Mouse (Mus musculus) brain, embryonic 14.5 days (tissue): ENCODE results near the gene Inpp4a. TPM values are rescaled to one million over a fixed set of nuclear protein-coding genes. Genes with fewer than 3 reads are reported as not detected.

Experiments
- DNase-seq: peaks from one replicate; pipeline ENCODE4 v3.0.0-alpha.2; 2011; ENCODE audit warnings: low read depth
- CTCF ChIP-seq: fragments of 200-500 bp; IDR thresholded peaks from 2 replicates; pipeline ENCODE4 v1.5.1; 2012; ENCODE audit warnings: inconsistent platforms, mild to moderate bottlenecking, moderate library complexity, borderline replicate concordance; ENCODE audit not compliant: insufficient read depth, insufficient read length; ENCODE audit errors: extremely low read depth
- POLR2A ChIP-seq: fragments of 200-500 bp; IDR thresholded peaks from 2 replicates; pipeline ENCODE4 v1.6.1; 2012; ENCODE audit warnings: mild to moderate bottlenecking, inconsistent platforms, borderline replicate concordance; ENCODE audit not compliant: poor library complexity, insufficient read depth, insufficient read length, severe bottlenecking; ENCODE audit errors: extremely low read depth
- polyA plus RNA-seq: library from polyadenylated mRNA; depleted of rRNA; stranded (reverse); fragments of >200 nt; gene quantifications from 2 replicates; pipeline ENCODE4 v1.2.3, GENCODE M21; 2012; rRNA removed

Gene Inpp4a
- polyA plus RNA-seq, 1 experiment, result 47.3 TPM

DNA sequence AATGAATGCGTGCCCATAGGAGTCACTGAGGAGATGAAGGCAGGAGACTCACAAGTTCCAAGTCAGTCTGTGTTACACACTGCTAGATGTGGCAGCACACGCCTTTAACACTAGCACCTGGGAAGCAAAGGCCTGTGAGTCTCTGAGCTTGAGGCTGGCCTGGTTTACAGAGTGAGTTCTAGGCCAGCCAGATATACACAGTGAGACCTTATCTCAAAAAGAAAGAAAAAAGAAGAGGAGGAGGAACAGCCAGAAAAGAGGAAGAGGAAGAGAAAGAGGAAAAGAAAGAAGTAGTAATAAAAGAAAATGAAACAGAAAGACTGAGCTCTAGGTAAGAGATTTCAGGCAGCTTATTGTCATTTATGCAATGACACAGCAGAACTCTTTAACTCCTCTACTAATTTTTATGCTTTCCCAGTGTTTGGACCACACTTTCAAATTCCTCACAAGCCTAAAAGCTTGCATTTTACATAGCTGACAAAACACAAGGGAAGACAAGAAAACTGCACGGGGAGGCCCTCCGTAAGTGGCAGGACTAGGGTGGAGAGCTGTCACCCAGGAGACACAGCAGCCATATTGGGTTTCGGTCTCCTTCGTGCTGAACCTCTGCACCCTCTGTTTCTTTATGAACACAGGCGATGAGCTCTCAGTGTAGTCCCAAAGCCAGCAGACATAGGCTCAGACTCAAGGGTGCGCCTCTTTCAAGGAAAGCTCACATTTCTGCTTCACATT is 127.6 kb downstream of the Inpp4a start:
- TF ChIP-seq CTCF (no peak), POLR2A (no peak)
- no peak for DNase-seq

- TF ChIP-seq POLR2A (no peak), CTCF (no peak)
- DNase-seq, result no peak
Measured at GRCm38 (mm10) chr1:37428911-37429310, 129.2 kb downstream of the Inpp4a start.

DNA sequence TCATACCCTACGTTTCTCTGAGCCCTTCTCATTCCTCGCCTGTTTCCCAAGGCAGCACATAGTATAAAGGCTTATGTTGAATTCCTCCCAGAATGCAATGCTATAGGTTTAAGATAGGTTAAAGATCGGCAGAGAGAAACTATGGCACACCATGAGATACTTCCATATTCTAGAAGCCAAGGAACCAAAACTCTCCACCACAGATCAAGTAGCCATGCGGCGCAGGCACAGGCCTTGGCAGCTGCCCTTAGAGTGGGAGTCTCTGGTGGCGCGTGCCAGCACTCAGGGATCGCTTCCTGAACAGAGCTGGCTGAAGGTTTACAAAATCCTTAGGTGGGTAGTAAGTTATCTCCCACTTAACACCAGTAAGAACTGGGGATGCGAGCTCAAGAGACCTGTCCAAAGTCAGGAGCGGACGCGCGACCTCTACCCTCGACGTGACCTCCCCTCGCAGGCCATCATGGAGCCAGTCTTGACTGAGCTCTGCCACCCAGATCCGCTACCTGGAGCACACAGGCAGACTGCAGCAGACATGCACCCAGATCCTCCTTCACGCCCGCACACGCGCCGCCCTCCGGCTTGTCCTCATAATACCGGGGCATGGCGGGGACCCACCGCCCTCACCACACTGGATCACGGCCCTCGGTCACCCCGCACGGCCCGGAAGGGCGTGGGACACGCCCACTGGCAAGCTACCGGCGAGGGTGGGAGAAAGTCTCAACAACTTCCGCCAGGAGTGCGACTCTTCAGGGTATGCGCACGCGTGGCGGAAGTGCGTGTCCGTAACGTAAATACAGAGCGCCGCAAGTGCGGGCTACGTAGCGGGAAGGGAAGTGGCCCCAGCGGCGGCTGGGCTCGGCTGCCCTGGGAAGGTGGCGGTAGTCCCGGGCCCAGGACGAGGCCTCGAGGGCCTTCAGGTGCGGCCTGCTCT is 130.0 kb downstream of the Inpp4a start, which contains the start of the genes Coa5 and Unc50:
TSS of gene Coa5 (minus strand) at position 738 of the 931 bp plus-strand sequence.
TSS of gene Unc50 (plus strand) at position 774 of the 931 bp plus-strand sequence.
- peak; percentile 98 for DNase-seq

GRCm38 (mm10) chr1:37430297-37430840 is 130.7 kb downstream of the Inpp4a start:
- no peak for DNase-seq
- TF ChIP-seq POLR2A (no peak), CTCF (no peak)

More for the DNA sequence above, 130.0 kb downstream of the Inpp4a start, which contains the start of the genes Coa5 and Unc50:
- peak; percentile 82 for TF ChIP-seq POLR2A
- TF ChIP-seq CTCF, result peak; percentile 19; the same call in 1 of the 2 replicates

DNA sequence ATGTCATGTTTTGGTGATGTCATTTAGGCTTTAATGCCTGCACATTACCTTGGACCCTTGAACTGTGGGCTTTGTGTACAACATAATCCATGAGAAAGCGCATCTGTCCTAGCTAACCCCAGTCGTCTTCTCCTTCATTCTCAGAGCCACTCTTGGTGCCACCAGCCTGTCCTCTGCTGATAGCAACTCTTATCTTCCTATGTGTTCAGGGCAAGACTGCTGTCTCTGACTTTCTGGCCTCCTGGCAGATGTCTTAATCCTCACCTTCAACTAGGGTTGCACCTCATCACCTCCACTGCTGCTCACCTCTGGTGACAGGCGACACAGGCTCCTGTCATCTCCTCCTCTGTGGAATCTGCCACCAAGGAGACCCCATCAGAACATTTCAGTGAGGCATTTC is 136.8 kb downstream of the Inpp4a start:
- no peak for TF ChIP-seq POLR2A
- TF ChIP-seq CTCF, result no peak
- DNase-seq, result no peak

GRCm38 (mm10) chr1:37442848-37443835 is 143.5 kb downstream of the Inpp4a start:
- no peak for TF ChIP-seq CTCF
- TF ChIP-seq POLR2A, result no peak
- no peak for DNase-seq

GRCm38 (mm10) chr1:37448361-37449095 is 148.9 kb downstream of the Inpp4a start:
- TF ChIP-seq CTCF (peak; percentile 57; the same call in 1 of the 2 replicates), POLR2A (no peak)

GRCm38 (mm10) chr1:37451270-37451669 is 151.6 kb downstream of the Inpp4a start:
- no peak for DNase-seq

More at GRCm38 (mm10) chr1:37448361-37449095, 148.9 kb downstream of the Inpp4a start:
- peak; percentile 35 for DNase-seq

GRCm38 (mm10) chr1:37457546-37457945 is 157.9 kb downstream of the Inpp4a start:
- DNase-seq, result no peak
- TF ChIP-seq CTCF (no peak), POLR2A (no peak)

More at GRCm38 (mm10) chr1:37451270-37451669, 151.6 kb downstream of the Inpp4a start:
- TF ChIP-seq POLR2A, result no peak
- no peak for TF ChIP-seq CTCF

Other genes with a start within 250 kb of the Inpp4a start
- 0.09 and 0.15 TPM in 2 replicates for gene Cnga3, start 85.4 kb upstream of the Inpp4a start, polyA plus RNA-seq
- 50.0 and 59.8 TPM in 2 replicates for gene Coa5, start 130.2 kb downstream of the Inpp4a start, polyA plus RNA-seq
- 76.7 and 112 TPM in 2 replicates for gene Unc50, start 130.3 kb downstream of the Inpp4a start, polyA plus RNA-seq
- gene Mgat4a, start 241.2 kb downstream of the Inpp4a start, polyA plus RNA-seq, result 8.2 and 11.6 TPM in 2 replicates